Mouse (Mus musculus) ES-E14 (cell line): Measurements from ENCODE around the gene Asap2.

Experiments used
- CHD2 ChIP-seq: IDR thresholded peaks from 2 replicates; pipeline ENCODE4 v1.6.1; 2014; ENCODE audit warnings: mild to moderate bottlenecking, low read depth, low read length, inconsistent platforms
- HCFC1 ChIP-seq: IDR thresholded peaks from 2 replicates; pipeline ENCODE4 v1.6.1; 2012; ENCODE audit warnings: low read length, inconsistent platforms, borderline replicate concordance; ENCODE audit not compliant: insufficient read depth
- MAFK ChIP-seq: IDR thresholded peaks from 2 replicates; pipeline ENCODE4 v1.6.1; 2014; ENCODE audit warnings: mild to moderate bottlenecking, low read depth, low read length, inconsistent platforms; ENCODE audit not compliant: insufficient read depth
- ZC3H11A ChIP-seq: IDR thresholded peaks from 2 replicates; pipeline ENCODE4 v1.6.1; 2012; ENCODE audit warnings: low read depth, mild to moderate bottlenecking, inconsistent platforms, low read length, borderline replicate concordance

DNA sequence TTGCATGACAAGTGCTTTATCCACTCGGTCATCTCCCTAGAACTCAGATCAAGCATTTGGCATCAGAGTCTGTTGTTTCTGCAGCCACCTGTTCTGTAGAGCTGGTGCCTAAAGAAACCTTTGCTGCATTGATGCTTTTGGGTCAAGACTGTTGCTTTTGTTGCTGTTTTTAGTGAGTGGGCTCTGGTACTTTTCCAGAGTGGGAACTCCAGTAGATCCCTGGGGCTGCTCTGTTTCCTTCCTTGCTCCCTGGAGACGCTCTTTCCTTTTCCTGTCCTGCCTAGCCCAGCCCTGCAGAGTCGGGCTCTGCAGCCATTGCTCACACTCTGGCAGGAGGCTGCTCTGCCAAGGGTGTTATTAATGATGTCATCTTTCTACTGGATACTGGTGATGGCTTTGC, 129.2 kb downstream of the Asap2 start:
- no peak for TF ChIP-seq CHD2
- TF ChIP-seq HCFC1, result no peak
- no peak for TF ChIP-seq ZC3H11A
- no peak for TF ChIP-seq MAFK
